ENCODE assay signal across 19 mouse cellular contexts in genomic region chr5:77071626-77072025, GRCm38 (mm10). TPM values are rescaled to one million over a fixed set of nuclear protein-coding genes. Genes with fewer than 3 reads are reported as not detected.
DNase-seq lines count a peak whose midpoint lies in the region; ATAC-seq and TF ChIP-seq lines count a peak whose summit lies in the region.
"Had no signal": no experiment of that assay in that cellular context is flagged by ENCODE, and none has a peak within 500 bp of the region (broad histone marks: within the 10 kb centered on the region; RNA-seq: fewer than 3 reads in every experiment).

No protein-coding gene starts in this region.

- TF ChIP-seq CTCF in gastrocnemius, adult 2 months (IDR thresholded peaks at IDR 0.05) = peak; percentile 55
- TF ChIP-seq CTCF in liver, embryonic 14.5 days (IDR thresholded peaks at IDR 0.05; ENCODE audit: low read depth) = peak; percentile 24; the same call in 1 of the 2 replicates
- TF ChIP-seq CTCF in Patski (IDR thresholded peaks at IDR 0.05) = peak; percentile 25

- H3K4me3 ChIP-seq in gastrocnemius, adult 2 months = no peak overlapping the region
- H3K4me3 ChIP-seq in liver, embryonic 14.5 days (ENCODE audit: insufficient read depth in 1 of 2, low read depth in 2 of 2, low read length in 2 of 2) = no peak overlapping the region
- H3K4me3 ChIP-seq in forebrain, embryonic 15.5 days = no peak overlapping the region
- H3K4me3 ChIP-seq: embryonic facial prominence, embryonic 15.5 days; forebrain, embryonic 13.5 days; neural tube, embryonic 15.5 days had no signal

- H3K36me3 ChIP-seq in liver, embryonic 14.5 days (replicated peaks; ENCODE audit: control insufficient read depth, insufficient read depth, low read depth) = no peaks in the 10 kb centered on the region
- no peaks in the 10 kb centered on the region for H3K36me3 ChIP-seq in forebrain, embryonic 15.5 days
- H3K36me3 ChIP-seq: embryonic facial prominence, embryonic 15.5 days; neural tube, embryonic 15.5 days had no signal

- H3K4me1 ChIP-seq in liver, embryonic 14.5 days (replicated peaks; ENCODE audit: control insufficient read depth in 2 of 2, insufficient read depth in 2 of 2, low read length in 1 of 2) = no peaks in the 10 kb centered on the region
- peaks cover 4% of the 10 kb centered on the region for H3K4me1 ChIP-seq in forebrain, embryonic 15.5 days
- H3K4me1 ChIP-seq: neural tube, embryonic 15.5 days had no signal

- no peaks in the 10 kb centered on the region for H3K9me3 ChIP-seq in liver, embryonic 14.5 days (ENCODE audit: control insufficient read depth, low read length)
- H3K9me3 ChIP-seq in forebrain, embryonic 15.5 days = no peaks in the 10 kb centered on the region
- H3K9me3 ChIP-seq: embryonic facial prominence, embryonic 15.5 days; forebrain, embryonic 13.5 days; neural tube, embryonic 15.5 days had no signal

- 73% methylated on average over 3 of the region's 3 CpGs for WGBS in liver, embryonic 14.5 days (ENCODE audit: insufficient replicate concordance)
- WGBS in forebrain, embryonic 15.5 days = 90% methylated on average over 3 of the region's 3 CpGs

- TF ChIP-seq EP300 in liver, embryonic 14.5 days (IDR thresholded peaks at IDR 0.05; ENCODE audit: low read depth) = no peak

- no peak overlapping the region for H3K9ac ChIP-seq in liver, embryonic 14.5 days (replicated peaks)
- no peak overlapping the region for H3K9ac ChIP-seq in forebrain, embryonic 15.5 days (replicated peaks)
- H3K9ac ChIP-seq: embryonic facial prominence, embryonic 15.5 days; forebrain, embryonic 13.5 days; neural tube, embryonic 15.5 days had no signal

- no peak overlapping the region for H3K27ac ChIP-seq in gastrocnemius, adult 2 months
- H3K27ac ChIP-seq in liver, embryonic 14.5 days = no peak overlapping the region
- H3K27ac ChIP-seq in forebrain, embryonic 15.5 days (replicated peaks) = no peak overlapping the region
- H3K27ac ChIP-seq: embryonic facial prominence, embryonic 15.5 days; forebrain, embryonic 13.5 days; neural tube, embryonic 15.5 days had no signal

- no peak for DNase-seq in gastrocnemius, adult 2 months
- DNase-seq in gastrocnemius, postnatal 14 days = no peak
- DNase-seq in liver, embryonic 14.5 days (ENCODE audit: low read depth in 3 of 3, low spot score in 3 of 3) = no peak
- DNase-seq in liver (no peak), 416B (ENCODE audit: low read depth) (peak; percentile 21), Patski (ENCODE audit: low read depth, low spot score) (no peak)
- no peak for DNase-seq in urinary bladder, postnatal 10 days (ENCODE audit: low spot score)
- DNase-seq: adrenal gland, postnatal 10 days; gastrocnemius, postnatal 10 days; thymus, adult 18-20 months had no signal

- in situ Hi-C loops in Patski (cut with MboI; ENCODE audit: low pct_unique_long_range_greater_than_20kb) = no loop called here

- intact Hi-C loops in gastrocnemius, adult 2 months (cut with DNase I) = no loop called here
- intact Hi-C loops in gastrocnemius, postnatal 14 days (cut with DNase I; ENCODE audit: low total_unique reads) = no loop called here

- CTCF ChIA-PET in Patski (lab: Charles Lee) = interaction anchor here (2.0 to 3.7 kb wide), 2 partner anchors 10 to 100 kb away, joined by 5 to 10 read pairs; no protein-coding TSS in a partner anchor

- H3K27me3 ChIP-seq in liver, embryonic 14.5 days (ENCODE audit: control insufficient read depth, insufficient read depth, low read length) = no peaks in the 10 kb centered on the region
- H3K27me3 ChIP-seq in Patski = peaks cover 9% of the 10 kb centered on the region
- H3K27me3 ChIP-seq in forebrain, embryonic 15.5 days = no peaks in the 10 kb centered on the region
- H3K27me3 ChIP-seq: embryonic facial prominence, embryonic 15.5 days; forebrain, embryonic 13.5 days; neural tube, embryonic 15.5 days had no signal

- ATAC-seq in liver, embryonic 14.5 days (ENCODE audit: insufficient read depth) = no peak
- ATAC-seq in Patski = no peak
- no peak for ATAC-seq in forebrain, embryonic 15.5 days (replicated peaks)
- ATAC-seq: forebrain, embryonic 13.5 days had no signal

- no peak overlapping the region for H3K4me2 ChIP-seq in liver, embryonic 14.5 days (ENCODE audit: low read depth)
- H3K4me2 ChIP-seq in forebrain, embryonic 15.5 days (replicated peaks) = no peak overlapping the region
- H3K4me2 ChIP-seq: embryonic facial prominence, embryonic 15.5 days; forebrain, embryonic 13.5 days; heart, embryonic 11.5 days; liver, embryonic 11.5 days; neural tube, embryonic 15.5 days had no signal

- POLR2A ChIA-PET in Patski (lab: Charles Lee) = no interaction called here

RNA-seq across cellular contexts. Expression of gene Hopx, which starts 43.3 kb away (rescaled TPM):
- total RNA-seq in gastrocnemius, adult 2 months (2021) = 1 to 10 TPM; 2.2 to 5.4 TPM
- total RNA-seq in gastrocnemius, postnatal 14 days (2021) = 1 to 10 TPM; 9.7 to 9.8 TPM
- 0.51 and 0.74 TPM in 2 replicates for polyA plus RNA-seq in liver, embryonic 14.5 days (2012; rRNA removed)
- 0.19 TPM in 1 of 2 replicates, not detected in the other for polyA plus RNA-seq in liver, embryonic 14.5 days (2014; fragmentation: Nextera tagmentation; extraction: Ambion mirVana)
- not detected for polyA plus RNA-seq in Patski (2021)
- 1.8 and 2.2 TPM in 2 replicates for polyA plus RNA-seq in forebrain, embryonic 15.5 days (2015; fragmentation: Nextera tagmentation; extraction: Ambion mirVana)

RNA-seq across cellular contexts. Expression of gene Thegl, which starts 55.8 kb away (rescaled TPM):
- not detected for total RNA-seq in gastrocnemius, adult 2 months (2021)
- total RNA-seq in gastrocnemius, postnatal 14 days (2021) = not detected
- polyA plus RNA-seq in liver, embryonic 14.5 days (2012; rRNA removed) = 0.18 and 0.24 TPM in 2 replicates
- polyA plus RNA-seq in liver, embryonic 14.5 days (2014; fragmentation: Nextera tagmentation; extraction: Ambion mirVana) = 0.33 and 0.43 TPM in 2 replicates
- not detected for polyA plus RNA-seq in Patski (2021)
- polyA plus RNA-seq in forebrain, embryonic 15.5 days (2015; fragmentation: Nextera tagmentation; extraction: Ambion mirVana) = 0.31 and 0.57 TPM in 2 replicates
- total RNA-seq: adrenal gland, postnatal 10 days; gastrocnemius, postnatal 10 days; hematopoietic stem cell, adult 5-6 weeks had no signal
- polyA plus RNA-seq: heart, embryonic 11.5 days; large intestine, adult 2 months; spleen, adult 2 months had no signal
